Mouse (Mus musculus) cerebellum, adult 2 months (tissue): Measurements from ENCODE around the gene Mmel1. TPM values are rescaled to one million over a fixed set of nuclear protein-coding genes. Genes with fewer than 3 reads are reported as not detected.

Experiments
- DNase-seq, 2 experiments: peaks; one replicate each; pipeline ENCODE4 v3.0.0; 2021
- H3K27ac ChIP-seq: fragments of 200-500 bp; 2 replicates; pipeline ENCODE4 v1.5.1; 2012; ENCODE audit warnings: low read length, control low read depth, inconsistent platforms; ENCODE audit not compliant: insufficient read depth
- H3K27me3 ChIP-seq: fragments of 200-500 bp; 2 replicates; pipeline ENCODE4 v1.6.1; 2012; ENCODE audit warnings: inconsistent platforms, mild to moderate bottlenecking, low read length, moderate library complexity; ENCODE audit not compliant: control insufficient read depth, insufficient read depth
- H3K4me1 ChIP-seq: fragments of 200-500 bp; 2 replicates; pipeline ENCODE4 v1.6.1; 2011; ENCODE audit warnings: low read length; ENCODE audit not compliant: control insufficient read depth, insufficient read depth
- H3K4me3 ChIP-seq: fragments of 200-500 bp; replicated peaks from 2 replicates; pipeline ENCODE3; 2011; ENCODE audit warnings: mild to moderate bottlenecking, low read depth, low read length, control low read depth; ENCODE audit not compliant: insufficient read depth
- CTCF ChIP-seq: fragments of 200-500 bp; IDR thresholded peaks from 2 replicates; pipeline ENCODE4 v1.5.1; 2011; ENCODE audit warnings: low read depth, mild to moderate bottlenecking, control low read depth, low read length, moderate library complexity, borderline replicate concordance; ENCODE audit not compliant: insufficient read depth
- POLR2A ChIP-seq: fragments of 200-500 bp; IDR thresholded peaks from 2 replicates; pipeline ENCODE4 v1.6.1; 2011; ENCODE audit warnings: low read length, control low read depth, borderline replicate concordance; ENCODE audit not compliant: insufficient read depth
- WGBS: fragments of 180-500 bp; shearing (Covaris S2); methylation state at CpG from one replicate; pipeline ENCODE4 v1.1.7; 2018; 5-methylcytosine and 5-hydroxymethylcytosine counted together
- polyA plus RNA-seq: library from polyadenylated mRNA; depleted of rRNA; stranded (reverse); fragments of >200 nt; gene quantifications from 2 replicates; pipeline ENCODE4 v1.2.3, GENCODE M21; 2012

The Mmel1 gene
- polyA plus RNA-seq, 1 experiment: 3.3 TPM

GRCm38 (mm10) chr4:154913845-154914244 lies 44.5 kb downstream of the Mmel1 start:
- no peak overlapping the region for H3K4me3 ChIP-seq
- TF ChIP-seq CTCF (no peak), POLR2A (no peak)
- DNase-seq: no peak
- WGBS: 94% methylated on average over 3 of the region's 3 CpGs
- H3K4me1 ChIP-seq: no peaks in the 10 kb centered on the region
- no peaks in the 10 kb centered on the region for H3K27me3 ChIP-seq
- H3K27ac ChIP-seq: no peak overlapping the region

GRCm38 (mm10) chr4:154914252-154914651 lies 44.9 kb downstream of the Mmel1 start:
- no peaks in the 10 kb centered on the region for H3K4me1 ChIP-seq
- WGBS: 95% methylated on average over 4 of the region's 4 CpGs
- no peak overlapping the region for H3K27ac ChIP-seq
- H3K4me3 ChIP-seq: no peak overlapping the region
- no peak for DNase-seq
- no peak for TF ChIP-seq POLR2A
- no peak for TF ChIP-seq CTCF
- H3K27me3 ChIP-seq: no peaks in the 10 kb centered on the region

- no peak overlapping the region for H3K4me3 ChIP-seq
- DNase-seq: no peak
- TF ChIP-seq POLR2A: no peak
- TF ChIP-seq CTCF: no peak
- H3K4me1 ChIP-seq: no peaks in the 10 kb centered on the region
- WGBS: 80% methylated on average over 3 of the region's 3 CpGs
- H3K27ac ChIP-seq: no peak overlapping the region
- H3K27me3 ChIP-seq: no peaks in the 10 kb centered on the region
Observed at GRCm38 (mm10) chr4:154914707-154915106, 45.3 kb downstream of the Mmel1 start.

GRCm38 (mm10) chr4:154915286-154915685 lies 45.9 kb downstream of the Mmel1 start:
- no peak overlapping the region for H3K27ac ChIP-seq
- no peaks in the 10 kb centered on the region for H3K27me3 ChIP-seq
- WGBS: 83% methylated on average over 10 of the region's 10 CpGs

GRCm38 (mm10) chr4:154916662-154917061 lies 47.3 kb downstream of the Mmel1 start:
- no peak overlapping the region for H3K4me3 ChIP-seq
- WGBS: 85% methylated on average over 4 of the region's 4 CpGs
- H3K27ac ChIP-seq: no peak overlapping the region
- H3K27me3 ChIP-seq: no peaks in the 10 kb centered on the region
- no peak for DNase-seq
- H3K4me1 ChIP-seq: no peaks in the 10 kb centered on the region
- no peak for TF ChIP-seq CTCF

More at GRCm38 (mm10) chr4:154915286-154915685, 45.9 kb downstream of the Mmel1 start:
- no peak overlapping the region for H3K4me3 ChIP-seq
- TF ChIP-seq CTCF (no peak), POLR2A (no peak)
- no peak for DNase-seq
- no peaks in the 10 kb centered on the region for H3K4me1 ChIP-seq

- no peaks in the 10 kb centered on the region for H3K27me3 ChIP-seq
- no peak overlapping the region for H3K4me3 ChIP-seq
- no peak overlapping the region for H3K27ac ChIP-seq
- peaks cover 8% of the 10 kb centered on the region for H3K4me1 ChIP-seq
- 15% methylated on average over 4 of the region's 4 CpGs for WGBS
- TF ChIP-seq POLR2A (no peak), CTCF (no peak)
- DNase-seq: peak; percentile 48 to 71
Observed at GRCm38 (mm10) chr4:154922291-154922690, 52.9 kb downstream of the Mmel1 start.

GRCm38 (mm10) chr4:154922931-154923330 lies 53.5 kb downstream of the Mmel1 start:
- H3K4me1 ChIP-seq: peaks cover 8% of the 10 kb centered on the region
- no peak overlapping the region for H3K27ac ChIP-seq
- DNase-seq: no peak
- no peak overlapping the region for H3K4me3 ChIP-seq
- WGBS: 87% methylated on average over 5 of the region's 5 CpGs
- TF ChIP-seq CTCF: no peak
- TF ChIP-seq POLR2A: no peak
- no peaks in the 10 kb centered on the region for H3K27me3 ChIP-seq

- no peak overlapping the region for H3K27ac ChIP-seq
- H3K4me1 ChIP-seq: peaks cover 8% of the 10 kb centered on the region
- no peak for DNase-seq
- TF ChIP-seq POLR2A: no peak
- TF ChIP-seq CTCF: peak; percentile 35; the same call in 1 of the 2 replicates
- 57% methylated on average over 4 of the region's 4 CpGs for WGBS
- no peaks in the 10 kb centered on the region for H3K27me3 ChIP-seq
- H3K4me3 ChIP-seq: no peak overlapping the region
Observed at GRCm38 (mm10) chr4:154925413-154925812, 56.0 kb downstream of the Mmel1 start.

GRCm38 (mm10) chr4:154926969-154927898 lies 57.8 kb downstream of the Mmel1 start:
- 68% methylated on average over 9 of the region's 9 CpGs for WGBS
- no peak overlapping the region for H3K27ac ChIP-seq
- peaks cover 5% of the 10 kb centered on the region for H3K4me1 ChIP-seq
- no peak overlapping the region for H3K4me3 ChIP-seq
- no peak for TF ChIP-seq POLR2A
- no peak for TF ChIP-seq CTCF
- no peaks in the 10 kb centered on the region for H3K27me3 ChIP-seq
- no peak for DNase-seq
